Mouse (Mus musculus): ENCODE data around the gene Wdr61. TPM values are rescaled to one million over a fixed set of nuclear protein-coding genes. Genes with fewer than 3 reads are reported as not detected.
"Not testable (repeated sequence)": the region's sequence is repeated elsewhere in the genome, so short reads cannot be mapped to it uniquely, and the experiment has no call there.

Wdr61 gene
- polyA plus RNA-seq, 1 experiment from 2014 or later = 103 TPM

GRCm38 (mm10) chr9:54690697-54691096 is 43.6 kb downstream of the Wdr61 start:
- WGBS = 89% methylated on average over 2 of the region's 2 CpGs
- not testable (repeated sequence) for H3K36me3 ChIP-seq (ENCODE audit: control insufficient read depth, insufficient read depth, low read length); H3K9me3 ChIP-seq (ENCODE audit: control insufficient read depth, low read length); H3K4me3 ChIP-seq (ENCODE audit: control insufficient read depth in 1 of 2, insufficient read depth in 1 of 2, low read depth in 1 of 2, low read length in 2 of 2); H3K27ac ChIP-seq (replicated peaks in 1 of 2; ENCODE audit: control insufficient read depth in 1 of 2, insufficient read depth in 1 of 2, low read depth in 2 of 2, low read length in 2 of 2); ATAC-seq (ENCODE audit: insufficient number of reproducible peaks, insufficient read depth, low FRiP score, low read depth); H3K4me2 ChIP-seq (ENCODE audit: low read length); H3K27me3 ChIP-seq (ENCODE audit: control insufficient read depth, insufficient read depth, low read length); H3K4me1 ChIP-seq (ENCODE audit: control insufficient read depth in 2 of 2, insufficient read depth in 2 of 2, low read length in 2 of 2); H3K9ac ChIP-seq (ENCODE audit: low read length)

- ATAC-seq (ENCODE audit: insufficient number of reproducible peaks, insufficient read depth, low FRiP score, low read depth) = no peak
- no peak overlapping the region for H3K4me3 ChIP-seq (ENCODE audit: control insufficient read depth in 1 of 2, insufficient read depth in 1 of 2, low read depth in 1 of 2, low read length in 2 of 2)
- no peak overlapping the region for H3K4me2 ChIP-seq (ENCODE audit: low read length)
- WGBS = 66% methylated on average over 8 of the region's 8 CpGs
- no peak overlapping the region for H3K27ac ChIP-seq (replicated peaks in 1 of 2; ENCODE audit: control insufficient read depth in 1 of 2, insufficient read depth in 1 of 2, low read depth in 2 of 2, low read length in 2 of 2)
- H3K9me3 ChIP-seq (ENCODE audit: control insufficient read depth, low read length) = no peaks in the 10 kb centered on the region
- no peak overlapping the region for H3K9ac ChIP-seq (ENCODE audit: low read length)
- H3K27me3 ChIP-seq (ENCODE audit: control insufficient read depth, insufficient read depth, low read length) = no peaks in the 10 kb centered on the region
- no peaks in the 10 kb centered on the region for H3K36me3 ChIP-seq (ENCODE audit: control insufficient read depth, insufficient read depth, low read length)
- no peaks in the 10 kb centered on the region for H3K4me1 ChIP-seq (ENCODE audit: control insufficient read depth in 2 of 2, insufficient read depth in 2 of 2, low read length in 2 of 2)
These were observed 44.9 kb downstream of the Wdr61 start for GRCm38 (mm10) chr9:54689446-54689845.

- H3K4me2 ChIP-seq (ENCODE audit: low read length) = no peak overlapping the region
- H3K9ac ChIP-seq (ENCODE audit: low read length) = no peak overlapping the region
- ATAC-seq (ENCODE audit: insufficient number of reproducible peaks, insufficient read depth, low FRiP score, low read depth) = no peak
- H3K4me3 ChIP-seq (ENCODE audit: control insufficient read depth in 1 of 2, insufficient read depth in 1 of 2, low read depth in 1 of 2, low read length in 2 of 2) = no peak overlapping the region
- no peaks in the 10 kb centered on the region for H3K9me3 ChIP-seq (ENCODE audit: control insufficient read depth, low read length)
- WGBS = 61% methylated on average over 14 of the region's 14 CpGs
- no peaks in the 10 kb centered on the region for H3K4me1 ChIP-seq (ENCODE audit: control insufficient read depth in 2 of 2, insufficient read depth in 2 of 2, low read length in 2 of 2)
- H3K27me3 ChIP-seq (ENCODE audit: control insufficient read depth, insufficient read depth, low read length) = no peaks in the 10 kb centered on the region
- H3K27ac ChIP-seq (replicated peaks in 1 of 2; ENCODE audit: control insufficient read depth in 1 of 2, insufficient read depth in 1 of 2, low read depth in 2 of 2, low read length in 2 of 2) = no peak overlapping the region
- H3K36me3 ChIP-seq (ENCODE audit: control insufficient read depth, insufficient read depth, low read length) = no peaks in the 10 kb centered on the region
These were observed 46.8 kb downstream of the Wdr61 start for GRCm38 (mm10) chr9:54687246-54688236.

- H3K36me3 ChIP-seq (ENCODE audit: control insufficient read depth, insufficient read depth, low read length) = no peaks in the 10 kb centered on the region
- no peak for ATAC-seq (ENCODE audit: insufficient number of reproducible peaks, insufficient read depth, low FRiP score, low read depth)
- no peak overlapping the region for H3K4me2 ChIP-seq (ENCODE audit: low read length)
- H3K27ac ChIP-seq (replicated peaks in 1 of 2; ENCODE audit: control insufficient read depth in 1 of 2, insufficient read depth in 1 of 2, low read depth in 2 of 2, low read length in 2 of 2) = no peak overlapping the region
- H3K4me3 ChIP-seq (ENCODE audit: control insufficient read depth in 1 of 2, insufficient read depth in 1 of 2, low read depth in 1 of 2, low read length in 2 of 2) = no peak overlapping the region
- H3K9ac ChIP-seq (ENCODE audit: low read length) = no peak overlapping the region
- no peaks in the 10 kb centered on the region for H3K9me3 ChIP-seq (ENCODE audit: control insufficient read depth, low read length)
- no peaks in the 10 kb centered on the region for H3K27me3 ChIP-seq (ENCODE audit: control insufficient read depth, insufficient read depth, low read length)
- WGBS = 65% methylated on average over 7 of the region's 7 CpGs
- H3K4me1 ChIP-seq (ENCODE audit: control insufficient read depth in 2 of 2, insufficient read depth in 2 of 2, low read length in 2 of 2) = peaks cover 3 to 4% of the 10 kb centered on the region in 2 experiments; a peak in 3 of 4 replicates
These were observed 50.3 kb downstream of the Wdr61 start for GRCm38 (mm10) chr9:54683814-54684605.

- no peak for ATAC-seq (ENCODE audit: insufficient number of reproducible peaks, insufficient read depth, low FRiP score, low read depth)
- H3K9me3 ChIP-seq (ENCODE audit: control insufficient read depth, low read length) = no peaks in the 10 kb centered on the region
- no peak overlapping the region for H3K9ac ChIP-seq (ENCODE audit: low read length)
- H3K4me1 ChIP-seq (ENCODE audit: control insufficient read depth in 2 of 2, insufficient read depth in 2 of 2, low read length in 2 of 2) = peaks cover 3 to 4% of the 10 kb centered on the region in 2 experiments; a peak in 3 of 4 replicates
- H3K4me3 ChIP-seq (ENCODE audit: control insufficient read depth in 1 of 2, insufficient read depth in 1 of 2, low read depth in 1 of 2, low read length in 2 of 2) = no peak overlapping the region
- H3K36me3 ChIP-seq (ENCODE audit: control insufficient read depth, insufficient read depth, low read length) = no peaks in the 10 kb centered on the region
- H3K27ac ChIP-seq (replicated peaks in 1 of 2; ENCODE audit: control insufficient read depth in 1 of 2, insufficient read depth in 1 of 2, low read depth in 2 of 2, low read length in 2 of 2) = no peak overlapping the region
- no peak overlapping the region for H3K4me2 ChIP-seq (ENCODE audit: low read length)
- H3K27me3 ChIP-seq (ENCODE audit: control insufficient read depth, insufficient read depth, low read length) = no peaks in the 10 kb centered on the region
- WGBS = 58% methylated on average over 4 of the region's 4 CpGs
These were observed 51.5 kb downstream of the Wdr61 start for GRCm38 (mm10) chr9:54682846-54683245.

GRCm38 (mm10) chr9:54676531-54676986 is 57.8 kb downstream of the Wdr61 start:
- H3K4me1 ChIP-seq (ENCODE audit: control insufficient read depth in 2 of 2, insufficient read depth in 2 of 2, low read length in 2 of 2) = peaks cover 3 to 4% of the 10 kb centered on the region in 2 experiments; a peak in 3 of 4 replicates
- no peak for ATAC-seq (ENCODE audit: insufficient number of reproducible peaks, insufficient read depth, low FRiP score, low read depth)
- no peaks in the 10 kb centered on the region for H3K36me3 ChIP-seq (ENCODE audit: control insufficient read depth, insufficient read depth, low read length)
- H3K27ac ChIP-seq (replicated peaks in 1 of 2; ENCODE audit: control insufficient read depth in 1 of 2, insufficient read depth in 1 of 2, low read depth in 2 of 2, low read length in 2 of 2) = no peak overlapping the region
- H3K4me3 ChIP-seq (ENCODE audit: control insufficient read depth in 1 of 2, insufficient read depth in 1 of 2, low read depth in 1 of 2, low read length in 2 of 2) = peak overlapping the region; percentile 31 to 47
- peak overlapping the region; percentile 72 for H3K4me2 ChIP-seq (ENCODE audit: low read length)
- H3K9me3 ChIP-seq (ENCODE audit: control insufficient read depth, low read length) = no peaks in the 10 kb centered on the region
- 2% methylated on average over 14 of the region's 14 CpGs for WGBS
- 0 out of 2 replicates have a peak, but pooled peaks cover 3% of the 10 kb centered on the region for H3K27me3 ChIP-seq (ENCODE audit: control insufficient read depth, insufficient read depth, low read length)
- H3K9ac ChIP-seq (ENCODE audit: low read length) = peak overlapping the region; percentile 61

- Histone ChIP-seq H3K9me3 (ENCODE audit: control insufficient read depth, low read length) (no peaks in the 10 kb centered on the region), H3K9ac (ENCODE audit: low read length) (no peak overlapping the region), H3K4me1 (ENCODE audit: control insufficient read depth in 2 of 2, insufficient read depth in 2 of 2, low read length in 2 of 2) (no peaks in the 10 kb centered on the region), H3K4me3 (ENCODE audit: control insufficient read depth in 1 of 2, insufficient read depth in 1 of 2, low read depth in 1 of 2, low read length in 2 of 2) (no peak overlapping the region), H3K4me2 (ENCODE audit: low read length) (no peak overlapping the region), H3K27me3 (ENCODE audit: control insufficient read depth, insufficient read depth, low read length) (0 out of 2 replicates have a peak, but pooled peaks cover 3% of the 10 kb centered on the region), H3K27ac (replicated peaks in 1 of 2; ENCODE audit: control insufficient read depth in 1 of 2, insufficient read depth in 1 of 2, low read depth in 2 of 2, low read length in 2 of 2) (no peak overlapping the region), H3K36me3 (ENCODE audit: control insufficient read depth, insufficient read depth, low read length) (no peaks in the 10 kb centered on the region)
- 85% methylated on average over 13 of the region's 13 CpGs for WGBS
- no peak for ATAC-seq (ENCODE audit: insufficient number of reproducible peaks, insufficient read depth, low FRiP score, low read depth)
These were observed 60.4 kb downstream of the Wdr61 start for GRCm38 (mm10) chr9:54673887-54674286.

All from heart, embryonic 14.5 days (tissue).